Mouse (Mus musculus): ENCODE results near the gene Wipi2. TPM values are rescaled to one million over a fixed set of nuclear protein-coding genes. Genes with fewer than 3 reads are reported as not detected.

The Wipi2 gene
- 100 to 1,000 TPM; 102 to 103 TPM for total RNA-seq (2021)

- DNase-seq: no peak
Observed at GRCm38 (mm10) chr5:142627398-142627797, at the start of gene Wipi2. Gene Wipi2, plus strand, starts transcription at chr5:142627698.

- DNase-seq: no peak
Observed at GRCm38 (mm10) chr5:142578192-142578591, 49.3 kb upstream of the Wipi2 start.

- peak; percentile 63 to 68 for DNase-seq
Observed at GRCm38 (mm10) chr5:142581517-142581916, 46.0 kb upstream of the Wipi2 start.

- DNase-seq: peak; percentile 65 to 66
Observed at GRCm38 (mm10) chr5:142583616-142584126, 43.8 kb upstream of the Wipi2 start.

- no peak for DNase-seq
Observed at GRCm38 (mm10) chr5:142590953-142591616, 36.4 kb upstream of the Wipi2 start.

GRCm38 (mm10) chr5:142595698-142596097, 31.8 kb upstream of the Wipi2 start:
- DNase-seq: peak; percentile 70 to 74

- DNase-seq: no peak
Observed at GRCm38 (mm10) chr5:142596723-142597122, 30.8 kb upstream of the Wipi2 start.

GRCm38 (mm10) chr5:142597648-142598390, 29.7 kb upstream of the Wipi2 start:
- no peak for DNase-seq

GRCm38 (mm10) chr5:142604379-142604778, 23.1 kb upstream of the Wipi2 start:
- DNase-seq: no peak

GRCm38 (mm10) chr5:142605288-142605687, 22.2 kb upstream of the Wipi2 start:
- DNase-seq: no peak

- peak; percentile 78 to 83 for DNase-seq
Observed at GRCm38 (mm10) chr5:142608259-142608988, 19.1 kb upstream of the Wipi2 start, which contains the start of gene Mmd2. Gene Mmd2, minus strand, starts transcription at chr5:142608800.

- no peak for DNase-seq
Observed at GRCm38 (mm10) chr5:142608989-142609325, 18.5 kb upstream of the Wipi2 start.

GRCm38 (mm10) chr5:142610362-142610761, 17.1 kb upstream of the Wipi2 start:
- no peak for DNase-seq

- DNase-seq: no peak
Observed at GRCm38 (mm10) chr5:142614513-142614912, 13.0 kb upstream of the Wipi2 start.

- no peak for DNase-seq
Observed at GRCm38 (mm10) chr5:142615638-142616037, 11.9 kb upstream of the Wipi2 start.

- no peak for DNase-seq
Observed at GRCm38 (mm10) chr5:142616326-142616725, 11.2 kb upstream of the Wipi2 start.

- DNase-seq: peak; percentile 52 to 65
Observed at GRCm38 (mm10) chr5:142619866-142620265, 7.6 kb upstream of the Wipi2 start.

GRCm38 (mm10) chr5:142621421-142621820, 6.1 kb upstream of the Wipi2 start:
- no peak for DNase-seq

- DNase-seq: no peak
Observed at GRCm38 (mm10) chr5:142622134-142622533, 5.4 kb upstream of the Wipi2 start.

- no peak for DNase-seq
Observed at GRCm38 (mm10) chr5:142623080-142623479, 4.4 kb upstream of the Wipi2 start.

GRCm38 (mm10) chr5:142628726-142629662, 1.5 kb downstream of the Wipi2 start:
- peak; percentile 96 for DNase-seq

- no peak for DNase-seq
Observed at GRCm38 (mm10) chr5:142629663-142630025, 2.1 kb downstream of the Wipi2 start.
